Mouse (Mus musculus): ENCODE results near the gene 4931428L18Rik. TPM values are rescaled to one million over a fixed set of nuclear protein-coding genes. Genes with fewer than 3 reads are reported as not detected.
"Not testable (repeated sequence)": the region's sequence is repeated elsewhere in the genome, so short reads cannot be mapped to it uniquely, and the experiment has no call there.

Gene 4931428L18Rik
- total RNA-seq, 2 experiments from 2014 or later: not detected

- intact Hi-C loops (cut with DNase I; ENCODE audit: low total_unique reads): no loop called here
- DNase-seq: no peak
Observed at GRCm38 (mm10) chr1:31072523-31073370, 149.7 kb downstream of the 4931428L18Rik start.

DNA sequence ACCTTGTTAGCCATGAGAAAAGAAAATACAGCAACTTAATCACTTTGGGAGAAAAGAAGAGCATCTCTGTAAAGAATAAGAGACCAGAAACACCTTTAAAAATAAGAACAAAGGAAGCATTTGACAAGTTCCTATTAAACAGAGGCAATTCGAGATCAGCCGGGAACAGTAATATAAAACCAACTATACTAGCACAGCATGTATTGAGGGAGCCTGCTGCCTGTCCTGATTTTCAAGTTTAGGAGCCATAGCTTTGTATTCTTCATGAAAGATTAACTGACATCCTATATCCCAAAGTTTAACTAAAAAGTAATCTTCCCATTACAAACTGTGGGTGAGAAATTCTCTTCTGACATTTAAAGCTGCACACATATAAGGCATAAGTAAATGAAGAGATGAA is 151.3 kb downstream of the 4931428L18Rik start:
- intact Hi-C loops (cut with DNase I; ENCODE audit: low total_unique reads): no loop called here
- DNase-seq: no peak

DNA sequence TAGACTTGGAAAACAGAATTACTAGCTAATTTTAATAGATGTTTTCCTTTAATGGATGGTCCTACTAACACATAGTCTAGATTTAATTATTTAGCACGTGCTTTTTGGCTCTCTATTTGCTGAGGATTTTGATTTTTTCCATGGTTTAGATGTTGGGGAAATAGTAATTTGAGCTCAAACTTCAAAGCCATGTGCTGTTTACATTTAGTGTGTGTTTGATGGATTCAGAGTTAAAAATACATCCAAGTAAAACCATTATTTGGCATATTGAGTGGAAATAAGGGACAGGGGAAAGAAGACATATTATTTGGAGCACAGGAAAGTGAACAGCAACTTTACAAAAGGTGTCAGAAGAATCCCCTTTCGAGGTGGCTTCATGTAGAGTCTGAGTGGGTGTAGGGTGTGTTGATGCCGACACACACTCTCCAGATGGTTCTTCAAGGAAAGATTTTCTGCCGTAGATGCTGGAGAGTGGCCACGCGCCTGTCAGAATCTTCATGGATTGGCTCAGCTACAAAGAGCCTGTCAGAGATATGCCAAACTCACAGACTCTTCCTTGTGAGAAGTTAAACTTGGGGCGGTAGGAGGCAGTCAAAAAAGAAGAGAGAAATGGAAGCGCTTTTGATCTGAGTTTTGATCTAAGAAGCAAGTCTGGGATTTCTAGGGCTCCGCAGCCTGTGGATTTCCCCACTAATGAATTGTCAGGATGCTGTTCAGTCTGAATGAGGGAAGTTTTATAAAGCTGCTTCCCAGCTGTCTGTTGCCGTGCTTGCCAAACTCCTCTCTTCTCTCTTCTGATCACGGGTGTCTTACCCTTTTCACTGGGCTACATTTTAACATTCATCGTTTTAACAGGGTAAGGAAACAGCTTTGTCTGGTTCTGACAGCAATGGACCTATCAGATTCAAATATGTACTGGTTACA is 157.4 kb downstream of the 4931428L18Rik start:
- DNase-seq: no peak
- intact Hi-C loops (cut with DNase I; ENCODE audit: low total_unique reads): no loop called here

DNA sequence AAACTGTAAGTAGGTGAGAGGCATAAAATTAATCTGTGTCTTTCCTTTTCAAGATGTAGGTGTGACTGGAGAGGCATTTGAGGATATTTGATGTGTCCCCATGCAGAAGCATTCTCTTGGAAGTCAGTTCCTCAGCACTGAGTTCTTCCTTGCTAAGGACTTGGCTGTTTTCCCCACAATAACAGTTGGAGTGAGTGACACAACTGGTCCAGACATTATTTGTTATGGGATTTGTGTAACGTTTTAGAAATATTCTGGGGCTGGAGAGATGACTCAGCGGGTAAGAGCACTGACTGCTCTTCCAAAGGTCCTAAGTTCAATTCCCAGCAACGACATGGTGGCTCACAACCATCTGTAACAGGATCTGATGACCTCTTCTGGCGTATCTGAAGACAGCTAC is 162.7 kb downstream of the 4931428L18Rik start:
- DNase-seq: no peak
- intact Hi-C loops (cut with DNase I; ENCODE audit: low total_unique reads): no loop called here

- intact Hi-C loops (cut with DNase I; ENCODE audit: low total_unique reads): no loop called here
Observed at GRCm38 (mm10) chr1:31058861-31059351, 163.6 kb downstream of the 4931428L18Rik start.

DNA sequence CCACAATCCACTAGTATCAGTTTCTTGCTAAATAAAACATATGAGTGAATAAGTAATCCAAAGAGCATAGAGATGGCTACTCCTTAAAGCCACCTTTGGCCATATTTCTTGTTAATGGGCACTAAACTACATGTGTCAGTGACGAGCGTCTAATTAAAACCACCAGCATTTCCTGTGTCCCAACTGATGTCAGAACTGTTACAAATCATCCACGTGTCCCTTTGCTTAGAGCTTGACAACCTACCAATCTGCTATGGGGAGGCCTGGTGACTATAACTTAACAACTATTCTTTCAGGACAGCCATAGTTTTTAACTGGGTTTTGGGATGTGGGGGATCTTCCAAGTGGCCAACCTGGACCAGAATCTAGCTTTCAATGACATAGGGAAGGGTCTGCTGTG is 164.3 kb downstream of the 4931428L18Rik start:
- DNase-seq: no peak
- intact Hi-C loops (cut with DNase I; ENCODE audit: low total_unique reads): no loop called here

More at GRCm38 (mm10) chr1:31058861-31059351, 163.6 kb downstream of the 4931428L18Rik start:
- DNase-seq: no peak

DNA sequence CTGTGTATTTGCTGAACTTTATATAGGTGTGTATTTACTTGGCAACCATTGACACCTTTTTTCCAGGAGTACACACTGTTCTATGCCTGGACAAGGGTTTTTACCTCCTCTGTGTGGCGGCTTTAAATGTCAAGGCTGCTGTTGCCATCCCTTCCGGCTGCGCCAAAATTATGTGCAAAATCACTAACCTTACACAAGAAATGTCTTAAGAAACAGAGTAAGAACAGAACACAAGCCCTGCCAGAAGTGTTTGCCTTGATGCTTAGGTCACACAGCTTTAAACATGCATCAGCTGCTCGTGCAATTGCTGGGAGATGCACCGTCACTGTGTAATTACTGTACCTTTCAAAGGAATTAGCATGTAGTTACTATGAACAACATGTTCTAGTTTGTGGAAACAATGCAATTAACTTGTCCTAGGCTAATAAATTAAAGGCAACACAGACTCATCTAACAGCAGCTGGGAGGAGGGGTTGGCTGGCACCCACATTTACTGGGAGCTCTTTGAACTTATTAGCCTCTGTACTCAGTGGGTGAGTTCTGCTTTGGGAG is 171.0 kb downstream of the 4931428L18Rik start:
- intact Hi-C loops (cut with DNase I; ENCODE audit: low total_unique reads): no loop called here
- no peak for DNase-seq

DNA sequence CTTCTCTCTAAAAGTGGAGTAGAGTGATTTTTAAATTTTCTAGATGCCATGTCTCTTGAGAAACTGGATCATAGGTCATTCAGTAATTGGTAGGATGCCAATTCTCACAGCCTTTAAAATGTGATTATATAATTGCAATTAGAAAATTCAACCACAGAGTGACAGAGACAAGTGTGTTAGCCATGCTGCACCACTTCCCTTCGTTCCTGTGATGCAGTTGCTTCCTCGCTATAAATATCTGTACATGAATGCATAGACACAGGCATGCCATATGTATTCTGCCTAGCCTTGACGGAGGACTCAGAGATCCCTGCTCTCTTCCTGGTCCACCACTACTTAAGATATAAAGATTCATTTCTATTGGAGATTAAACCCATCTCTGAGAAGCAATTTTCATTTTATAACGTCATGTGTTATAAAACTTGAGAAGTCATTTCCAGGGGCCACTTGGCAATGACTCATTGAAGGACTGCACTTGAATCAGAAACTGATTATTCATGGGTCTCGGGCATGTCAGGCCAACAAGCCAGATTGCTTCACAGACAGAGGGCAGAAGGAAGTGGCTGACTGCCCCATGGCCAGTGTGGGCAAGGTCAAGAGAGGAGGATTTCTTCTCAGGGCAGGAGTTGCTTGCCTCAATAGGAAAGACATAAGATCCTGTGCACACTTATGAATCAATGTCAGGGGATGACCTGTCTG is 172.4 kb downstream of the 4931428L18Rik start:
- intact Hi-C loops (cut with DNase I; ENCODE audit: low total_unique reads): no loop called here
- DNase-seq: peak; percentile 5

DNA sequence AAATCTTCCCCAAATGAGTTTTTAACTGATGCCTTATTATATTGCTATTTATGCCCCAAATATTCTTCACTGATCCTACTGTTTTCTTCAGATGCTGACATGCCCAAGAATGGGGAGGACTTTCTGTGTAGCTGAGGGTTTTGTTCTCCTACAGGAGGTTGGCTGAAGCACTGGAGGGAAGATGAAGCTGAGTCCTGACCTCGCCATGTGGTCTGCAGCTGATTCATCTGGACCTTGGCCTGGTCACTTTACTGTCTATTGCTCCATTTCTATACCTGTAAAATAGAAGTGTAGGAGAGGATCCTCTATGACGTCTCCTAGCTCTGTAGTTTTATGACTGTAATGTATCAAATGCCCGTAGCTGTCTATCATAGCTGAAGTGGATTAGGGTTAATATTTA is 179.3 kb downstream of the 4931428L18Rik start:
- DNase-seq: no peak
- intact Hi-C loops (cut with DNase I; ENCODE audit: low total_unique reads): no loop called here

GRCm38 (mm10) chr1:31042793-31043192 is 179.7 kb downstream of the 4931428L18Rik start:
- intact Hi-C loops (cut with DNase I; ENCODE audit: low total_unique reads): no loop called here
- no peak for DNase-seq

DNA sequence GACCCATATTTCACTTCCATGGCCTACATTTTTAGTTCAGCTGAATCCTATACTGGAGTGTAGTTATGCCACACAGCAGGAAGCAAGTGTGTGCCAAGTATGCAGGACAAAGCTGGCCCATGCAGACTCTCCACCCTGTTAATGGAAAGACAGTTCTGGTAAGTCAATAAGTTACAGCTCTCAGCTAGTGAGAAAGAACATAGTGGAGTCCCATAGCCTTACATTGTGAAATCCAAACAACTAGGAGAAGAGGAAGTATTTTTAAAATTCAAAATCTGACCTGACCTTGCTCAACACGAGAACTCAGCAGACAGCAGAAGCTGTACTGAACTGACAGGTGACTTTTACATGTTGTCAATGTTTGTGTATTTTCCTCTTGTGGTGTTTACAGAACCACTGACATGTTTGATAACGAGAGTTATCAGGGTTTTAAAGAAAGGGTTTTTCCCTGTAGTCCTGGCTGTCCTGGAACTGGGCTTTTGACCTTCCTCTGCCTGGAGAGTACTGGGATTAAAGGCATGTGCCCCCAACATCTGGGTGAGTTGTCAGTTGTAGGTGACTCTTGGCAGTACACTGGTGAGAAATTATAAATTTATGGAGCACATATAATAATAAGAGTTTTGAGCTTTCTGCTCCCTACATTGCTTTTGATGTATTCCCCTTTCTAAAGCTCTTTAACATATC is 188.5 kb downstream of the 4931428L18Rik start:
- no peak for DNase-seq
- intact Hi-C loops (cut with DNase I; ENCODE audit: low total_unique reads): no loop called here

GRCm38 (mm10) chr1:31032351-31032750 is 190.1 kb downstream of the 4931428L18Rik start:
- no peak for DNase-seq
- intact Hi-C loops (cut with DNase I; ENCODE audit: low total_unique reads): no loop called here

- DNase-seq: no peak
- intact Hi-C loops (cut with DNase I; ENCODE audit: low total_unique reads): no loop called here
Observed at GRCm38 (mm10) chr1:31023173-31023572, 199.3 kb downstream of the 4931428L18Rik start.

DNA sequence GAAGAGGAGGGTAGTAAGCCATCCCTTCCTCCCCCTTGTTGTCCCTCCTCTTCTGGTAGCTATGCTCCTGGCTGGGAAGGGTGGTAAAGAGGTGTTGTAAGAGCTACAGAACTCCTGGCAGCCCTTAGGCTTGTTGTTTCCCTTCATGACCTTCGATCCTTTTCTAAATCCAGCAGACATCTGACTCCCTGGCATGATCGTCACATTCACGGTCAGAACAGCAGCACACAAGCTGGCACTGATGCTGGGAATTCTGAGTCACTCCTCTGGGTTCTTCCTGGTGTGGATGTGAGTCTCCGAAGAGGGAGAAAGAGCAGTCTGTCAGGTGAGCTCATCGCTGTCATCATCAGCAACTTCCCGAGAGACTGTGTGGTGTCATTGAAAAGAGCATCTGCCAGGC is 203.2 kb downstream of the 4931428L18Rik start:
- intact Hi-C loops (cut with DNase I; ENCODE audit: low total_unique reads): no loop called here
- DNase-seq: peak; percentile 42

GRCm38 (mm10) chr1:31017377-31017776 is 205.1 kb downstream of the 4931428L18Rik start:
- no peak for DNase-seq
- intact Hi-C loops (cut with DNase I; ENCODE audit: low total_unique reads): no loop called here

- intact Hi-C loops (cut with DNase I; ENCODE audit: low total_unique reads): no loop called here
- DNase-seq: no peak
Observed at GRCm38 (mm10) chr1:31016068-31016467, 206.4 kb downstream of the 4931428L18Rik start.

DNA sequence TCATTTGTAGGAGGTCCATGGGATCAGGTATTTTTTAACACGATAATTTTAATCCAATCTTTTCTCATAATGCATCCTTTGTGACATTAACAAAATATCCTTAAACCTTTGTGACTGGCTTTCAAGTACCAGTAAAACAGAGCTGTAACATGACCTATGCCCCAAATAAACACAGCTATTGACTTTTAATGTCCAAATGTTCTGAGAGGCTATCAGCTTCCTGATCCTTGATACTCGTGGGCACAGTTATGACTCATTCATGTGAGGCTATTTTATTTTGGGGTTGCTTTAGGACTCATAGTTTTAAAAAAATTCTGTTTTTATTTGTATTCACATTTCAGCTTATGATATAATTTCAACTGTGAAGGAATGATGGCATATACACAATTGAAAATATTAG is 207.2 kb downstream of the 4931428L18Rik start:
- intact Hi-C loops (cut with DNase I; ENCODE audit: low total_unique reads): no loop called here
- no peak for DNase-seq

GRCm38 (mm10) chr1:30977868-30978267 is 244.6 kb downstream of the 4931428L18Rik start, which contains the start of gene AC153137.1:
Gene AC153137.1, minus strand, starts transcription at chr1:30977968.
- DNase-seq; intact Hi-C loops (cut with DNase I; ENCODE audit: low total_unique reads): not testable (repeated sequence)

GRCm38 (mm10) chr1:30977239-30977638 is 245.2 kb downstream of the 4931428L18Rik start:
- DNase-seq; intact Hi-C loops (cut with DNase I; ENCODE audit: low total_unique reads): not testable (repeated sequence)

All from gastrocnemius, postnatal 14 days (tissue).